Mouse (Mus musculus): ENCODE results near the gene Gm28897.
"Not testable (repeated sequence)": the region's sequence is repeated elsewhere in the genome, so short reads cannot be mapped to it uniquely, and the experiment has no call there.

Gene Gm28897

GRCm38 (mm10) chrY:80926695-80927094, at the start of gene Gm28897:
Gene Gm28897, plus strand, starts transcription at chrY:80926995.
- not testable (repeated sequence) for DNase-seq (ENCODE audit: low read depth, low spot score)
